Mouse (Mus musculus) lung, postnatal 10 days (tissue): ENCODE data around the gene Map3k14.
"Not testable (repeated sequence)": the region's sequence is repeated elsewhere in the genome, so short reads cannot be mapped to it uniquely, and the experiment has no call there.

Experiments
- DNase-seq: peaks from one replicate; pipeline ENCODE4 v3.0.0; 2021

Map3k14 gene

DNA sequence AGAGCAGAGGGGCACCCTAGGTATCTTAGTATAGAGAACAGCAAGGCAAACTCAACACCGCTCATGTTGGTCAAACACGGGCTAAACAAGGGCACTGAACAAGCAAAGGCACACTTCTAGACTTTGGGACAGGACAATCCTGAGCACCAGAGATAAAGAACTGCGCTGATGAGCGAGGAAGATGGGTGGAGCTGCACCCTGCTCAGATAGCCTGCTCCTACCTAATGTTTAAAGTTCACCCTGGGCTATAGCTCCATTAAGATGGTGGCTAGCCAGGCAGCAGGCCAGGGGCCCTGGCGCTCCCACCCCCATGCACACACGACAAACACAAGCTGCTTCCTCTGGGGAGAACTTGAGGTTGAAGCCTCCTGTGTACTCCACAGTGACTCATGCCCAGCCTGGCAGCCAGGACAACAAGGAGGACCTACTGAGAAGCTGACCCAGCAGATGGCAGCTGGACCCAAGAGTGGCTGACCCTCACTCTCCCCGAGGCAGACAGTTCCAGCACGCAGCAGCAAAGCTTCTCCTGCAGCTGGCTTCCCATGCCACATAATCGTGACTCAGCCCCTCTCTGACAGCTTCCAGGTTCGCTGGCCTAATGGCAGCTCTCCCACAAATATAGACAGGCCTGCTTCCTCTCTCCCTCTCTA is 21.1 kb downstream of the Map3k14 start:
- DNase-seq, result peak; percentile 74

DNA sequence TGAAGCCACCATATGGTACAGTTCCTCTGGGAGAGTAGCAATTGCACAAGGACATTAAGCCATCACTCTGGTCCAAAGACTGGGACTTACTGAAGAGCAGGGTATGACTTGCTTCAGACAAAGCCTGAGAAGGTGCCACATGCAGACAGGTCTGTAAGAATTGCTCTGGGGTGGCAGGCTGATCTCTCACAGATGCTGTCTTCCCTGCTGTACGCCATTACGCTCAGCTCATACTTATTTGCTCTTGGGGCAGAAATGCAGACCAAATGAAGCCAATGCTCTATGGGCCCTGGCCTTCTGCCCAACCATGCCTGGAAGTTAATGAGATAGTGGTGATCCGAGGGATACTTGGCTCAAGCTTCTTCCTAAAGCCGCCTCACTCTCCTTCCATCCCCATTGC is 22.4 kb downstream of the Map3k14 start:
- no peak for DNase-seq

DNA sequence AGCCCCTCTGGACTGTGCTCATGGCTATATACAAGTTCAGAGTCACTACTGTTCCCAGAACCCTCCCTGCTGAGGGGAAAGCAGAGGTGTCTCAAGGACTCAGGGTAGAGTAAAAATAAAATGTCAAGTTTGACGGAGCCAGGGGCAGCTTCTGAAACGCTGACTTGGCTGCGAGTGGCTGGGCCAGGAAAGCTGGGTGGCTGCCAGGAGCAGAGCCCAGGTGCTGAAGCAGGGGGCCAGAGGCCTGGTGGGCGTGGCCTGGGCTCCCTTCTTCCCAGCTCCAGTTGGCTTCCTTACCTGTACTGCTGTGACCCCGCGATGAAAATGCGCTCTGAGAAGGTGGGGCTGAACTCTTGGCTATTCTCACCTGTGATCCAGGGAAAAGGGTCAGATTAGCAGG is 26.5 kb downstream of the Map3k14 start:
- no peak for DNase-seq

DNA sequence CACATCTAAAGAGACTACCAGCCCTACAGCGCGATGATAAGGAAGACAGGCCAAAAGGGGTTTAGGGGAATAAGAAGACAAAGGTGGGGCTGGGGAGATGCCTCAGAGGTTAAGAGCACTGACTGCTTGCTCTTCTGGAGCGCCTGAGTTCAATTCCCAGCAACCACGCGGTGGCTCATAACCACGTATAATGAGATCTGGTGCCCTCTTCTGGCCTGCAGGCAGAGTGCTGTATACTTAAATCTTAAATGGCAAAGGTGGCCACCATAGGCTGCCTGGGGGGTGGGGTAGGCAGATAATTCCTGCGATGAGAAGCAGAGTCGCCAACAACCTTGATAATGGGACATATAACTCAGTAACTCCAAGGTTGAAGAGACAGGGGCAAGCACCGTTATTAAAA is 29.5 kb downstream of the Map3k14 start:
- DNase-seq, result no peak

DNA sequence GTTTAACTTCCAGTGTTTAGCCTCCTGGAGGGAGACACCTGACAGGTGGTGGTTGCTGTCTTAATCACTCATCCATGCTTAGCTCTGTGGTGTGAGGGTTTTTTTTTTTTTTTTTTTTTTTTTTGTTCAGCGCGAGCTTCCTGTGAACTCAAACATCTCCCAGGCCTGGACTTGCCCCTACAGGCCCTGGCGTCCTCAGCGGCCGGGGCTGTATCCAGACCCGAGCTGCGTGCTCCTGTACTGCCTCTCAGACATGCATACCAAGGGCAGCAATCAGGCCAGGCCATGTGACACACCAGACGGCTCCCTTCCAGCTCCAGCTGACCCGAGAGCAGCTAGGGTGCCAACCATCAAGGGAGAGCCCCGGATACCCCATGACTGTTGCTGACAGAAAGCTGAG is 30.4 kb downstream of the Map3k14 start:
- DNase-seq, result no peak

DNA sequence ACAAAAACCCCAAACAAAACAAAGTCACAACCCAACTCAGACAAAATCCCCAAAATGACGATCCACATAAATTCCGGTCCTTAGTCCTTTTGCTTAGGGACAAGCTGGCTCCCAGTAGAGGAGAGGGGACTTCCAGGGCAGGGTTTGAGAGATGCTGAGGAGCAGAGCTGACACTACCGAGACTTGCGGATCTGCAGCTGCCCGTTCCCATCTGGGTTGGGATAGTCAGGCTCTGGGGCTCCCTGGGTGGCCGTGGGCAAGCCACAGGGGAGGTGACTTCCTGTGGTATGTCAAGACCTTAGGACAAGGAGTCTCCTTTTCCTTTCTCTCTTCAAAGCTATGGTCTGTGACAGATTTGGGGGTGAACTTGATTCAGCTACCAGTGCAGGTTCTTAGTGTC is 30.8 kb downstream of the Map3k14 start:
- DNase-seq, result no peak

DNA sequence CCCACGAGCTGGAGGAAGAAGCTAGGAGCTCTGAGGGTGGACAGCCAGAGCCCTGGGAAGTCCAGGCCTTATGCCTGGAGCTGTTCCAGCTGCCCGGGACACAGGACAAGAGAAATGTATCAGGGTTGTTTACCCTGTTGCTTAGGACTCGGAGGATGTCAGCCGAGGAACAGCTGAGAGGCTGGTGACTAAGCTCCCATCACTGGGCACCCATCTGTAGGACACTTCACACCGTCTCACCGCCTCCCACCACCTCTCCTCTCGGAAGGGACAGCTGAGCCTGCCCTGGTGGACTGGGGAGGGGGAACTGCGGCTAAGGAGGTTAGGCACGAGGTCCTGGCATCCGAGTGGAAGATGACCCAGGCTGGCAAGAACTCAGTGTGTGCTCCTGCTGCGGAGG is 31.6 kb downstream of the Map3k14 start:
- DNase-seq, result peak; percentile 78

DNA sequence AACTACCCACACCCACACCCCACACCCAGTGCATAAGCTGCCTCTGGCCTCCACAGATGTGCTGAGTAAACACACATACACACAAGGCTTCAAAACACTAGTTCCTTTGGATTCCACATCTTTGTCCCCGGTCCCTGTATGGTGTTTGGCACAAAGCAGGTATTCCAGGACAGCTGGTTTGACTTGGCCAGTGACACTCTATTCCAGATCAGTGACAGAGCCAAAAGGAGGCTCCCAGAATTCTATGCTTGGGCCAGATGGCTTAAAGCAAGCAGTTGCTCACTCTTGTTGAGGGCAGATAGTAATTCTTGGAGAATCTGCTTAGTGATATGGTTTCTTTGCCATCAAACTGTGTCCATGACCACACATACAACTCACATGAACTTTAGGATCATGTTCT is 32.8 kb downstream of the Map3k14 start:
- DNase-seq, result no peak

DNA sequence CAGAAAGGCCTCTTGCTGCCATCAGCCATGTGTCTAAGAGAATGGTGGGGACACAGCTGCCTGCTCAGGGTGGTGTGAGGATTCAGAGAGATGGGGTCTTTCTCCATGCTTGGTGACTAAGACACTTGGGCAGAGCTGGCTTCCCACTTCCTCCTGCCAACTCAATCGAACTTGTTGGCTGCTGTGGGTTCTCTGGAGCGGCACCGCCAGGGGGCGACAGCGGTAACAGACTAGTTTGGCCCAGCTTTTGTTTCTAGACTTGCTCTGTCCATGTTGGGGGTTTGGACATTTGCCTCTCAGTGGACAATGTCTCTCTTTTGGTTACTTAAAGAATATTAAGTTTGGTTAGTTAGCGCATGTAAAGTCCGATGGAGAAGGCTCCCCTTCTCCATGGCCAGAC is 34.3 kb downstream of the Map3k14 start:
- DNase-seq, result peak; percentile 93

DNA sequence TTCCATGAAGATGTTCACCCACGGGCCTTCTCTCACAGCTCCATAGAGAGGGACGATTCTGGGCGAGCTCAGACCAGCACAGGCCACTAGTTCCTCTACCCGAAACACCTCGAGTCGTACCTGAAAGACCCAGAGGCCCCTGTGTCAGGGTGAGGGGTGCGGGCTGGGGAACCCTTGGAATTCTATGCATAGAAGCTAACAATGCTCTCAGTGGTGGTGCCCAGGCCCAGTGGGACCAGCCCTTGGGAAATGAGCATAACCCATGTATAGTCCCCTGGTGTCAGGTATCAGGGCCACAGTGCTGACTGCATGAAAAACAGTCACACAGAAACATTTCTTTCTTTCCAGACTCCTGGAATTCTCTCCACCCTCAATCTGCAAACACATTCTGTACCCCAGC is 35.9 kb downstream of the Map3k14 start:
- DNase-seq, result no peak

DNA sequence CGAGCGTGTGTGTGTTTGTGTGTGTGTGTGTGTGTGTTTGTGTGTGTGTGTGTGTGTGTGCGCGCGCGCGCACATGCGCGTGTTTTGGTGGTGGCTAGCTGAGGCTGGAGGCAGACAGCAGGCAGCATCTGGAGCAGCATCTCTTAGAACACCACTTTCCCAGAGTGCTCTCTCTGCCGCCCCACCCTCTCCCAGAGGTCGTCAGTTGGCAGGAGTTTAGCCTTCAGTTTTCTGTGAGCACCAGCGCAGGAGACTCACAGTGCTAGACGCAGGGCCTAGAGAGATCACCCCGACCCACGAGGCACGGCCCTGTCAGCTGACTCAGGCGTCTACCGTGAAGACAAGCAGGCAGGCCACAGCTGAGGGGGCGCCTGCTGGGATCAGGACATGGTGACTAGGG is 36.6 kb downstream of the Map3k14 start:
- DNase-seq, result no peak

DNA sequence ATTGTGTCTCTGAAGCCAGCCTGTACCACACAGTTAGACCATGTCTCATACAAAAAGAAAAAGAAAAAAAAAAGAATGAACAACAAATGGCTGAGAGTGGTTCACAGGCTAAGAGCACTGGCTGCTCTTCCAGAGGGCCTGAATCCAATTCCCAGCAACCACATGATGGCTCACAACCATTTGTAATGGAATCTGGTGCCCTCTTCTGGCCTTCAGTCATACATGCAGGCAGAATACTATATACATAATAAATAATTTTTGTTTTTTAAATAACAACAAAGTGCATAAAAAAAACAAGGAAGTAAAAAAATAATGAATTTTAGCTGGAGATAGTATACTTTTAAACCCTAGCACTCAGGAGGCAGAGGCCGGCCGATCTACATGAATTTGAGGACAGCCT is 37.7 kb downstream of the Map3k14 start:
- DNase-seq, result no peak

DNA sequence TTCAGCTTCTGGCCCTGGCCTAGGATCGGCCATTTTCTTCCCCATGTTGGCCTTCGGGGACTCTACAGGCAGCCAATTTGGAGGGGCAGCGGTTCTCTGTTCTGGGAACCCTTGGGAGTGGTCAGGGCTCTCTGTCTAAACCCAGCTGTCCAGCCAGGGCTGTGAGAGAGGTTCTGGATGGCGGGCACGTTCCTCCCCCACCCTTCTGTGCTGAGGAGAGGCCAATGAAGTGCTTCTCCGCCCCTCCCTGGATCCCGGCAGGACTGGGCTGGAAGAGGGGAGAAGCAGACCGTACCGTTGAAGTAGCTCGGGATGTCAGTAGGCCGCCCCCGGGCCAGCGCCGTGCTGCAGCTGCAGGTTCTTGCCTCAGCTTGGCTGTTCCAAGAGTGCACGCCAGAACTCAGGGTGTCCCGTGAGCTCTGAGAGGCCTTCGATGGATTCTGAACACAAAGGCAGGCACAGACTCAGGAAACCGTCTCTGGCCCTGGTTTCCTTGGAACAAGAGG is 43.3 kb downstream of the Map3k14 start:
- no peak for DNase-seq

DNA sequence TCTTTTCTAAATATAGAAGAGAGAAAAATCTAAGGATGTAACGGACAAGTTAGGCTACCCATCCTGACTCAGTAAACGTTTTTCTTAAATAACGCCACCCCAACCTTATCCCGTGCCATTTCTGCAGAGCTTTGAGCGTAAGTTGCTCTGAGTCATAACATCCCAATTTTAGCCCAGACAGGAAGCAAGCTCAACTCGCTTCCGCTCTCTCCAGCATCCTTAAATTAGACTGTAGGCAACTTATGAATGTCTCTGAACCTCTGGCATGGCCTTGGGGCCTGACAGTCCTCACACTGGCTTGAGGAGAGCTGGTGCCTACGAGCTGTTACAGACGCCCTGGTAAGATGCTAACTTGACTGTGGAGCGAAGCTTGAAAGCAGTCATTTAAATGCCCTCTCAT is 43.8 kb downstream of the Map3k14 start:
- DNase-seq, result no peak

DNA sequence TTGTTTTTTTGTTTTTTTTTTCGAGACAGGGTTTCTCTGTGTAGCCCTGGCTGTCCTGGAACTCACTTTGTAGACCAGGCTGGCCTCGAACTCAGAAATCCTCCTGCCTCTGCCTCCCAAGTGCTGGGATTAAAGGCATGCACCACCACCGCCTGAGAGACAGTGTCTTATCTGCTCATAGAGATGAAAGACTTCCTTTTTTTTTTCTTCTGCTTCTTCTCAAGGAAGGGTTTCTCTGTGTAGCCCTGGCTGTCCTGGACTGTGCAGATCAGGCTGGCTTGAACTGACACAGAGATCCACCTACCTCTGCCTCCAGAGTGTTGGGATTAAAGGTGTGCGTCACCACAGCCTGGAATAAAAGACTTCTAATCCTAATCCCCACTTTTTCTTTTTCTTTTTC is 44.6 kb downstream of the Map3k14 start:
- not testable (repeated sequence) for DNase-seq

DNA sequence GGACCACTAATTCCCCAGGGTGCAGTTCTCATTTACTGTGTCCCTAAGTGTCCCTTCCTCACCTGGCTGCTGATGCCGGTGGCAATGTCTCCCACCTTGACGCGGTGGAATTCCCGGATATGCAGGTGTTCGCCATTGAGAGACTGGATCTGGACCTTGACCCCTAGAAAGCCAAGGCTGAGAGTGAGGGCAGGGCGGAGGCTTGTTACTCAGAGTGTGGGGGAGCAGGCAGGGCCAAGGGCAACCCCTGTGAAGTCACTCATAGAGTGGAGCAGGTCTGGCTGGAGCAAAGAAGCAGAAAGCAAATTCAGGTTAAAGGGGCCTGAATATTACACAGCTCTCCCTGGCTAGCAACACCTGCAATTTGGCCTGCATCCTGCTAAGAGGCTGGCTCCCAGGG is 45.8 kb downstream of the Map3k14 start:
- DNase-seq, result no peak

DNA sequence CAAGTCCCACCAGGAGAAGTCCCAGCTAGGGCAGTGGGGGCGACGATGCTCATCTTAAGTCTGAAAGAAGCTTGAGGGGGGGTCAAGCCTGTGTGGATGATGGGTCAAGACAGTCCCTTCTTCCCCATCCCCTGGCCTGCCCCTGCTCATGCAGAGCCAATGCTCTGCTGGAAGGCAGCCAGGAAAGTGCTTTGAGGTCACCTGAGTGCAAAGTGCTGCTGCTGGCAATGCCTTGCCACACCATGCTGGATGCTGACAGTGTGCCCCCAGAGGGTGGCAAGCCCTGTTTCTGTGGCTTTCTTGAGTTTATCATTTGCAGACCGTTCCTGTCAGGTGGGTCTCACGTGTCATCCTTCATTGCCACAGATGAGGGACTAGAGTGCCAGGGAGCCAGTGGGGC is 47.3 kb downstream of the Map3k14 start:
- DNase-seq, result no peak

DNA sequence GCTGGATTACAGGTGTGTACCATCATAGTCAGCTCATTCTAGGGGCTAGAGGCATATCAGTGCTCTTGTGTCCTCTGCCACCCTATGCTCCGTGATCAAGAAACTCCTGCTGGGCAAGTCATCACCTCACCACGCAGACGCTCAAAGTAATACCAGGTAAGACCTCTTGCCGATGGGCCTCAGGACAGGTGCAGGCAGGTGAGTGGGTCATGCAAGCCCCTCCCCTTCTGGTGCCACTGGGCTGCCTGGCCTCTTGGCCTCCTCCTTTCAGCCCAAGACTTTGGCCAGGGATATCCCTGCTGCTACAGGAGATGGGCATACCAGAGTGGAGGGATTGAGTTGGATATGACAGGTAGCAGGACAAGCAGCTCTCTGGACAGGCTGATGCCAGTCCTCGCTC is 48.0 kb downstream of the Map3k14 start:
- DNase-seq, result no peak

DNA sequence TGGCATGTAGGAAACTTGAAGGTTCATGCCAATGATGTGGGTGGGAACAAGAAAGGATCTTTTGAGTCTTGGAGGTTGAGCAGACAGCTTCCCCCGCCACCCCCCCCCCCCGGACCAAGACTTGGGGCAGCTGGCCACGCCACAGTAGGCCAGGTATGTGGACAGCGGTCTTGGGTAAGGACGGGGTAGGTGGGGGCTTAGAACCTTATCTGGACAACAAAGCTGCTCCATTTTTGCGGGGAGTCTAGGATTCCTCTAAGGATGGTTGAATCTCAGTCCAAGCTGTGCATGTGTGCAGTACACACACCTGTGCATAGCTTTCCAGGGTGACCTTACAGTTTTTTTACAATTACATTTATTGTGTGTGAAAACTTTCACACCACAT is 48.8 kb downstream of the Map3k14 start:
- DNase-seq, result no peak

DNA sequence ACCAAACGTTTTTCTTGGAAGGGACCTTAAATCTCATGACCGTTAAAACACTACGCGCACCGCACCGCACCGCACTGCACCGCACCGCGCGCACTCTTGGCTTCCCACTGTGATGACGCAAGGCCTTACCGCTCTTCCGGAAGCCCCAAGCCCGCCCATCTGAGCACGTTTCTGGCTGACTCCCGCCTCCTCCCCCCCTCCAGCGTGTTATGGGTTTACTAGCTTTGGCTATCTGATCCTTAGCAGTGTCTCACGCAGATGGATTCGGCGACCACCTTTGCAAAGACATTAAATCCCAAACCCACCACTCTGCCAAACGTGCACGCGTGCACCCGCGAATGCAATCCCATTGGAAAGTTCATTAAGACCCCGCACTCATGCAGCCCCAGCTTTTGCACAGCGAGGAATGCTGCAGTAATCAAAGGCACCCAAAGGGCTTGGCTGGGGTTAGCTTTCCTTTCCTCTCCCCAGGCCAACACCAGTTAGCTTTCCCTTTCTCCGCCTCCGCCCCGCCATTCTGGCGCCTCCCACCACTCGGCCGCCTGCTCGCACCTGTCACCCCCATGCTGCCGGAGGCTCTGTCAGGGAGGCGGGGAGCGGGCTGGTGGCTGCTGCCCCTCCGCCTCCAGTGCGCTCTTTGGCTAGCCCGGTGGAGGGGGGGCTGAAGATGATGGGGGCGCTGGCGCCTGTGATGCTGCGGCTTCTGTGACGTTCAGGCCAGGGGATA is 49.3 kb downstream of the Map3k14 start, which contains the start of gene Spata32:
Spata32 (minus strand) TSS at position 643 of the 727 bp plus-strand sequence.
- DNase-seq, result peak; percentile 64

DNA sequence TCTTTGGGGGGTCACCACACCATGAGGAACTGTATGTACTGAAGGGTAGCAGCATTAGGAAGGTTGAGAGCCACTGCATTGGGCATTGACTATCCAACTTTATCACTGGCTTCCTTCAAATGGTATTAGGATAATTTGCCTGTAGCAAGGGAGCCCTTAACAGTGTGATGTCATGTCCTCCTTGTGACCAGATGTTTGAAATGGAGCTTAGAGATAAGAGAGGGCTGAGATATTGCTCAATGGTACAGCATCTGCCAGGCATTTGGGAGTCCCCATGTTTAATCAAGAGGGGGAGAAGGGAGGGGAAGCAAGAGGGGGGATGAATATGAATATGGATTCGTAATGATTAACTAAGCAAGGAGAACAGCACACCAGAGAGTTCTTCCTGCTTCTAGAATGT is 51.9 kb downstream of the Map3k14 start:
- no peak for DNase-seq

DNA sequence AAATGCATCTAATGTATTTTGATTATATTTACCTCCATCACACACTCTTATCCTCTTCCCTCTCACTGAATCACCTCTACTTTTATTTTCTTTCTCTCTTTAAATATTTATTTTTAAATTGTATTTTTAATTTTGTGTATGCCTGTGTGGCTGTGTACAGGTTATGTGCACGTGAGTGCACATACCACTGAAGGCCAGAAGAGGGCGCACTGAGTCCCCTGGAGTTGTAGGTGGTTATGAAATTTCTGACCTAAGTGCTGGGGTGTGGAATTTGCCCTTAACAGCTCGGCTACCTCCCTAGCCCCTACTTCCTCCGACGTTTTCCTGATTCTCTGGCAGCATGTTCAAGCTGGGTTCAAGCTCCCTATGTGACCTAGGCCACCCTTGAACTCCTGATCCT is 53.6 kb downstream of the Map3k14 start:
- no peak for DNase-seq

DNA sequence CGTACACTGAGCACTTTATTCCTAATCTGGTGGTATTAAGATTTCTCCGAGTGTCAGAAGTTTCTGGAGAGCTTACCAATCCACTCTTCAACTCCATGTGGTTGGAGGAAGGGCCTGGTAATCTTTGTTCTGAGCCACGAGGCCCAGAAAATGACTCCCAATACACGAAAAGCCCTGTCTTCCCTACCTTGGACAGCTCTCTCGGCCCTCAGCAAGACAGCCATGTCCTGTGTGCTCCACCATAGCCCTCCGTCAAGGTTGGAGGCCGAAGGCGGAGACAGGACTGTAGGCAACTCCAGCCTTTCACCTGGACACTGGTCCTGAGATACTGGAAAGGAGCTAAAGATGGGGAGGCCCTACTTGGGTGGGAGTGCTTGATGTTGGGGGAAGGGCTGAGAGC is 57.0 kb downstream of the Map3k14 start:
- no peak for DNase-seq

DNA sequence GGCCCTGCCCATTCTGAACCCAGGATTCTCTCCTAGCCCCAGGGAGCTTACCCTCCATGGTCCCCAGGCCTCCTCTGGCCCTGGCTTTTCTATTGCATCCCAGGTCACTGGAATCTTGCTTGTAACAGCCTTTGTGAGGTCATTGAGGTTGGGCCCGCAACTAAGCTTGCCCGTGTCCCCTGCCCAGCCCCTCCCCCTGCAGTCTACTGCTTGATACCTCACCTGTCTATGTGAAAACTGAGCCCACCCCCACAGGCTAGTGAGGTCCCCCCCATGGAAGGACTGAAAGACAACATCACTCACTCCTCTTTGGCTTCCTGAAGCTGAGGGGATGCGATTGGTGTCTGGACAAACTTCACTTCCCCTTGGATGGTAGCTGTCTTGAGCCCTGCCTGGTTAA is 58.8 kb downstream of the Map3k14 start, which contains the start of gene 1700023F06Rik:
1700023F06Rik (minus strand) TSS at position 101 of the 400 bp plus-strand sequence.
- DNase-seq, result no peak

DNA sequence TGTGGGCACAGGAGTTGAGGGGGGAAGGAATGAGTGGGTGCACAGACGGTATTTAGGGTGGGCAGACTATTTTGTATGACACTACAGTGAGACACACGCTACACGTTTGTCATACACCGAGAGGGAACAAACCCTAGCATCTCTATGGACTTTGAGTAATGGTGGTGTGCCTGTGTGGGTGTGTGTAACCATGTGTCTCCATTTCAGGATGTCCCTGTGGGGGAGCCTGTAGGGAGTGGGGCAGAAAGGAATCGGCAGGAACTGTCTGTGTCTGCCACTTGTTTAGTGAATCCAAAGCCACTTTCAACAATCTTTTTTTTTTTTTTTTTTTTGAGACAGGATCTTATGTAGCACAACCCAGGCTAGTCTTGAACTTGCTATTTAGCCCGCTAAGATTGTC is 61.1 kb downstream of the Map3k14 start:
- no peak for DNase-seq
